Mouse (Mus musculus): ENCODE measurements around the gene Rhot1. TPM values are rescaled to one million over a fixed set of nuclear protein-coding genes. Genes with fewer than 3 reads are reported as not detected.
"Not testable (repeated sequence)": the region's sequence is repeated elsewhere in the genome, so short reads cannot be mapped to it uniquely, and the experiment has no call there.

Rhot1 gene
- polyA plus RNA-seq, 1 experiment from 2014 or later: 65.4 TPM

- Histone ChIP-seq H3K27ac (no peak overlapping the region), H3K4me3 (no peak overlapping the region), H3K4me2 (replicated peaks) (no peak overlapping the region), H3K9me3 (no peaks in the 10 kb centered on the region), H3K9ac (no peak overlapping the region), H3K27me3 (no peaks in the 10 kb centered on the region), H3K36me3 (no peaks in the 10 kb centered on the region), H3K4me1 (no peaks in the 10 kb centered on the region)
- WGBS: 97% methylated on average over 2 of the region's 2 CpGs
- ATAC-seq (ENCODE audit: insufficient number of reproducible peaks, insufficient read depth, low FRiP score, low TSS enrichment): no peak
Observed at GRCm38 (mm10) chr11:80199773-80200172, 9.0 kb upstream of the Rhot1 start.

- no peak overlapping the region for H3K27ac ChIP-seq
- H3K4me2 ChIP-seq (replicated peaks): no peak overlapping the region
- WGBS: 83% methylated on average over 1 of the region's 1 CpGs
- H3K4me3 ChIP-seq: no peak overlapping the region
- no peak overlapping the region for H3K9ac ChIP-seq
- no peaks in the 10 kb centered on the region for H3K36me3 ChIP-seq
- no peaks in the 10 kb centered on the region for H3K9me3 ChIP-seq
- no peaks in the 10 kb centered on the region for H3K4me1 ChIP-seq
- H3K27me3 ChIP-seq: no peaks in the 10 kb centered on the region
- no peak for ATAC-seq (ENCODE audit: insufficient number of reproducible peaks, insufficient read depth, low FRiP score, low TSS enrichment)
Observed at GRCm38 (mm10) chr11:80200326-80200725, 8.5 kb upstream of the Rhot1 start.

DNA sequence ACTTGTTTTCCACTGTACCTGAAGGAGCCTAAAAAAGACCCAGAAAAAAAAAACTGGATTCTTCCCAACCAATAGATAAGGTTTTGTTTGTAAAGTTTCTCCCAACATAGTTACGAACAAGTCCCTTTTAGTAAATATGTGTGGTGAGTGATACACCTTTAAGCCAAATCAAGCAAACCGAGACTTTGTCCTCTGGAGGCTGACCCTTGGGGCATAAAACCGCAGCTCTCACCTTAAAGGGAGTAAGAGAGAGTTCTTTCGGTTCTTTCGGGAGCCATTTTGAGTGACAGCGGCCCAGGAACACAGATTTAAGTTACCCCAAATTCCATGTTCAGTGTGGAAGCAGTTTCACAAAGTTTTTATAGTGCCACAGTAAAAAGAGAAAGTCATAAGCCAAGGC lies 6.5 kb upstream of the Rhot1 start:
- Histone ChIP-seq H3K9me3 (no peaks in the 10 kb centered on the region), H3K27ac (no peak overlapping the region), H3K9ac (no peak overlapping the region), H3K4me2 (replicated peaks) (no peak overlapping the region), H3K27me3 (no peaks in the 10 kb centered on the region), H3K4me1 (no peaks in the 10 kb centered on the region), H3K36me3 (no peaks in the 10 kb centered on the region), H3K4me3 (no peak overlapping the region)
- 71% methylated on average over 6 of the region's 6 CpGs for WGBS
- no peak for ATAC-seq (ENCODE audit: insufficient number of reproducible peaks, insufficient read depth, low FRiP score, low TSS enrichment)

- Histone ChIP-seq H3K4me3 (no peak overlapping the region), H3K36me3 (no peaks in the 10 kb centered on the region), H3K27ac (no peak overlapping the region), H3K9ac (no peak overlapping the region), H3K4me1 (no peaks in the 10 kb centered on the region), H3K4me2 (replicated peaks) (no peak overlapping the region), H3K27me3 (no peaks in the 10 kb centered on the region), H3K9me3 (no peaks in the 10 kb centered on the region)
- no peak for ATAC-seq (ENCODE audit: insufficient number of reproducible peaks, insufficient read depth, low FRiP score, low TSS enrichment)
- 69% methylated on average over 3 of the region's 3 CpGs for WGBS
Observed at GRCm38 (mm10) chr11:80204037-80204436, 4.8 kb upstream of the Rhot1 start.

DNA sequence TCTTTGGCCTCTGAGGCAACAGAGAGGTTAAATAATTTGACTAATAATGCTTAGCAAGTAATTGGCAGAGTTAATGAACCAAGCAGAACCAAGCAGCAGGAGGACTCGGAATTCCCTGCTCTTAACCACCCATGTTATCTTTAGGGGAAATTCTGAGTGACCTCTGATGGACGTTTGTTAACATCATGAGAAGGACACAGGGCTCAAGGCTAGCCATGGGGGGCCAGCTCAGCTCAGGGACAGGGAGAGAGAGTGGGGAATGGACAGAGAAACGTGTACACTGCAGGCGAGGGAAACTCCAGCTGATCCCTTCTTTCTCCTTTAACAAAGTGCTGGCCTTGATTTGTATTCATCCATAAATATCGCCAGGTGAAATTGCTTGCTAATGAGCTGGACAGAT lies 3.9 kb upstream of the Rhot1 start:
- H3K27ac ChIP-seq: no peak overlapping the region
- 61% methylated on average over 5 of the region's 5 CpGs for WGBS

GRCm38 (mm10) chr11:80208465-80208859 lies 357 bp upstream of the Rhot1 start:
- H3K4me2 ChIP-seq (replicated peaks): no peak overlapping the region; the same call in 1 of the 2 replicates
- WGBS: 33% methylated on average over 7 of the region's 7 CpGs
- peak; percentile 43 for ATAC-seq (ENCODE audit: insufficient number of reproducible peaks, insufficient read depth, low FRiP score, low TSS enrichment)

More for the DNA sequence above, 3.9 kb upstream of the Rhot1 start:
- H3K4me3 ChIP-seq: no peak overlapping the region
- ATAC-seq (ENCODE audit: insufficient number of reproducible peaks, insufficient read depth, low FRiP score, low TSS enrichment): no peak
- peaks cover 1% of the 10 kb centered on the region for H3K4me1 ChIP-seq
- no peaks in the 10 kb centered on the region for H3K36me3 ChIP-seq
- H3K9me3 ChIP-seq: no peaks in the 10 kb centered on the region
- no peak overlapping the region for H3K4me2 ChIP-seq (replicated peaks)
- no peak overlapping the region for H3K9ac ChIP-seq
- no peaks in the 10 kb centered on the region for H3K27me3 ChIP-seq

DNA sequence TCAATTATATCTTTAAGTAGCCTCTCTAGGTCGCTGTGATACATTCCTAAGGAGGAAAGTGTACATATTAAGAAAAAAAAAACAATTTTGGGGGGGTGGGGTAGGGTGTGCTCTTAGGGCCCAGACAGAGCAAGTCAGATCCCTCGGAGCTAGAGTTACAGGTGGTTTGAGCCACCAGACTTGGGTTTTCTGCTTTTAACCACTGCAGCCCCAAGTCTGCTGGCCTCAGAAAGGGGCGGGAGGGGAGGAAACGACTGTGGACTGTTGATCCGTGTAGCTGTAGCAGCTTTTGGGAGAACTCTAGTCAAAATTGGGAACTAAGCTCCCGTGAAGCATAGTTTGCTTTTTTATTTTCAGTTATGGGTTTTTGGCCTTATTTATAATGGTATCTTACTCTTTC lies 1.5 kb downstream of the Rhot1 start:
- no peaks in the 10 kb centered on the region for H3K27me3 ChIP-seq

More at GRCm38 (mm10) chr11:80208465-80208859, 357 bp upstream of the Rhot1 start:
- H3K9ac ChIP-seq: 0 out of 2 replicates have a peak overlapping the region, but pooled peaks have one; percentile 5
- H3K27ac ChIP-seq: 0 out of 2 replicates have a peak overlapping the region, but pooled peaks have one; percentile 91
- 0 out of 2 replicates have a peak, but pooled peaks cover 5% of the 10 kb centered on the region for H3K36me3 ChIP-seq
- H3K27me3 ChIP-seq: no peaks in the 10 kb centered on the region
- peak overlapping the region; percentile 78 for H3K4me3 ChIP-seq
- no peaks in the 10 kb centered on the region for H3K9me3 ChIP-seq
- peaks cover 8% of the 10 kb centered on the region for H3K4me1 ChIP-seq

DNA sequence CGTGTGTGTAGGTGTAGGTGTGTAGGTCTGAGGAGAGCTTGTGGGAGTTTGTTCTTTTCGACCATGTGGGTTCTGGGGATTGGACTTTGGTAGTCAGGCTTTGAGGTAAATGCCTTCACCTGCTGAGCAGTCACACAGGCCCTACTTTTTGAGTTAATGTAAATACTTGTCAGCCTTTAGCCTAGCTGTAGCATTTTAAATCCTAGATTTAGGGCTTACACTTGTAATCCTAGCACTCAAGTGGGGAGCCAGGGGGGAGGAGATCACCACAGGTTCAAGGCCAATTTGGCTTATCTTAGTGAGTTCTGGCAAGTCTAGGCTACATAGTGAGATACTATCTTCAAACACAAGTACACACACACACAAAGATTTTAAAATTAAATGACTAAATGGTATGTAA lies 3.5 kb downstream of the Rhot1 start:
- Histone ChIP-seq H3K27ac (no peak overlapping the region), H3K9ac (no peak overlapping the region), H3K9me3 (no peaks in the 10 kb centered on the region), H3K36me3 (peaks cover 18% of the 10 kb centered on the region), H3K4me3 (no peak overlapping the region), H3K27me3 (no peaks in the 10 kb centered on the region), H3K4me1 (peaks cover 8% of the 10 kb centered on the region), H3K4me2 (replicated peaks) (no peak overlapping the region)
- no peak for ATAC-seq (ENCODE audit: insufficient number of reproducible peaks, insufficient read depth, low FRiP score, low TSS enrichment)
- WGBS: 97% methylated on average over 2 of the region's 2 CpGs

More for the DNA sequence above, 1.5 kb downstream of the Rhot1 start:
- no peak for ATAC-seq (ENCODE audit: insufficient number of reproducible peaks, insufficient read depth, low FRiP score, low TSS enrichment)
- Histone ChIP-seq H3K4me3 (peak overlapping the region; percentile 78; the same call in 1 of the 2 replicates), H3K4me2 (replicated peaks) (peak overlapping the region; percentile 49), H3K9me3 (no peaks in the 10 kb centered on the region), H3K36me3 (peaks cover 17% of the 10 kb centered on the region), H3K27ac (no peak overlapping the region), H3K4me1 (peaks cover 8% of the 10 kb centered on the region), H3K9ac (peak overlapping the region; percentile 30; the same call in 1 of the 2 replicates)
- WGBS: 53% methylated on average over 6 of the region's 6 CpGs

GRCm38 (mm10) chr11:80215291-80215690 lies 6.5 kb downstream of the Rhot1 start:
- Histone ChIP-seq H3K36me3 (peaks cover 23% of the 10 kb centered on the region), H3K27me3 (no peaks in the 10 kb centered on the region), H3K9me3 (no peaks in the 10 kb centered on the region), H3K4me1 (peaks cover 4% of the 10 kb centered on the region), H3K27ac (no peak overlapping the region), H3K4me2 (replicated peaks) (no peak overlapping the region), H3K4me3 (no peak overlapping the region), H3K9ac (no peak overlapping the region)
- no peak for ATAC-seq (ENCODE audit: insufficient number of reproducible peaks, insufficient read depth, low FRiP score, low TSS enrichment)
- 83% methylated on average over 3 of the region's 3 CpGs for WGBS

- H3K9ac ChIP-seq: no peak overlapping the region
- no peaks in the 10 kb centered on the region for H3K27me3 ChIP-seq
- H3K4me3 ChIP-seq: no peak overlapping the region
- peaks cover 38% of the 10 kb centered on the region for H3K36me3 ChIP-seq
- no peaks in the 10 kb centered on the region for H3K9me3 ChIP-seq
- no peak overlapping the region for H3K4me2 ChIP-seq (replicated peaks)
- 86% methylated on average over 11 of the region's 11 CpGs for WGBS
- no peak for ATAC-seq (ENCODE audit: insufficient number of reproducible peaks, insufficient read depth, low FRiP score, low TSS enrichment)
- no peaks in the 10 kb centered on the region for H3K4me1 ChIP-seq
- no peak overlapping the region for H3K27ac ChIP-seq
Observed at GRCm38 (mm10) chr11:80218657-80219293, 10.0 kb downstream of the Rhot1 start.

DNA sequence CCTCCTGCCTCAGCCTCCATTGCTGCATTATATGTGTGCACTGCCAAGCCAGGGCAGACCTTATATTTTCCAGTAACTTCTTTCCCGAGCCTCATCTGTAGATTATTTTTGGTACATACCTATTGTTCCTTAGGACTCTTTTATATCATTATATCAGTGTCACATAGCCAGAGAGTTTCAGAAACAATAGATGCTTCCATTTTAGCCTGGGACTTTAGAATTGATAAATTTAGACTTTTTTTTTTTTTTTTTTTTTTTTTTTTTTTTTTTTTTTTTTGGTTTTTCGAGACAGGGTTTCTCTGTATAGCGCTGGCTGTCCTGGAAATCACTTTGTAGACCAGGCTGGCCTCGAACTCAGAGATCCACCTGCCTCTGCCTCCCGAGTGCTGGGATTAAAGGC lies 21.2 kb downstream of the Rhot1 start:
- H3K36me3 ChIP-seq: peaks cover 54% of the 10 kb centered on the region
- not testable (repeated sequence) for H3K27me3 ChIP-seq; H3K9me3 ChIP-seq; H3K4me1 ChIP-seq; H3K9ac ChIP-seq; H3K4me2 ChIP-seq (replicated peaks); ATAC-seq (ENCODE audit: insufficient number of reproducible peaks, insufficient read depth, low FRiP score, low TSS enrichment); H3K4me3 ChIP-seq; H3K27ac ChIP-seq
- 95% methylated on average over 5 of the region's 5 CpGs for WGBS

DNA sequence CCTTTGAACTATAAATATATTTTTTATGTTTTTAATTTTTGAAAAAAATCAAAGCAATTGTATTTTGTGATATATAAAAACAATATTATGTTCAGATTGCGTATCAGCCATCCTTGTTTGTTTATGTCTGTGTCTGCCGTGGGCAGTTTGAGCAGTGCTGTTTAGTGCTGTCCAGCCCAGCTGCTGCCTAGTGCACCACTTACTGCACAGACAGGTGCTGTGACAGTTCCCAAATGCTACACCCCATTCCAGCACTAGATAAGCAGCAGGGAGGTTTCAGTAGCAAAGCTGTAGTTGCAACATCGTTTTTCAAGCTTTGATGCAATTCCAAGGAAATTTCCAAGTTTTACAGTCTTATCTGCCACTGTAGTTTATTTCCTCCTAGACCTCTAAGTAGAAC lies 28.5 kb downstream of the Rhot1 start:
- H3K4me3 ChIP-seq: no peak overlapping the region
- no peaks in the 10 kb centered on the region for H3K4me1 ChIP-seq
- no peak overlapping the region for H3K9ac ChIP-seq
- no peaks in the 10 kb centered on the region for H3K9me3 ChIP-seq
- no peaks in the 10 kb centered on the region for H3K27me3 ChIP-seq
- no peak overlapping the region for H3K4me2 ChIP-seq (replicated peaks)
- no peak overlapping the region for H3K27ac ChIP-seq
- 85% methylated on average over 3 of the region's 3 CpGs for WGBS
- ATAC-seq (ENCODE audit: insufficient number of reproducible peaks, insufficient read depth, low FRiP score, low TSS enrichment): no peak
- peaks cover 30% of the 10 kb centered on the region for H3K36me3 ChIP-seq

Data from embryonic facial prominence, embryonic 12.5 days (tissue).